Mouse (Mus musculus) hindbrain, embryonic 14.5 days (tissue): ENCODE data around the gene Plcl2. TPM values are rescaled to one million over a fixed set of nuclear protein-coding genes. Genes with fewer than 3 reads are reported as not detected.
"Not testable (repeated sequence)": the region's sequence is repeated elsewhere in the genome, so short reads cannot be mapped to it uniquely, and the experiment has no call there.

Experiments used
- ATAC-seq: fragments of 200-750 bp; cut with Nextera tagmentation; 2 replicates; pipeline ENCODE4 v1.8.0; 2017; ENCODE audit warnings: moderate number of reproducible peaks, mild to moderate bottlenecking, moderate TSS enrichment, moderate library complexity; ENCODE audit not compliant: low FRiP score
- DNase-seq: peaks from one replicate; pipeline ENCODE4 v3.0.0-alpha.2; 2015; ENCODE audit warnings: low spot score
- H3K27ac ChIP-seq: fragments of 300-500 bp; sonication (generic); 2 replicates; pipeline ENCODE4 v1.5.1; 2014; ENCODE audit warnings: mild to moderate bottlenecking, moderate library complexity
- H3K27me3 ChIP-seq: fragments of 300-500 bp; sonication (generic); 2 replicates; pipeline ENCODE4 v1.6.1; 2014; ENCODE audit warnings: mild to moderate bottlenecking, low read length, mixed read lengths; ENCODE audit not compliant: control insufficient read depth, insufficient read depth
- H3K36me3 ChIP-seq: fragments of 300-500 bp; sonication (generic); replicated peaks from 2 replicates; pipeline ENCODE4 v1.6.1; 2014; ENCODE audit not compliant: control insufficient read depth, insufficient read depth
- H3K4me1 ChIP-seq: fragments of 300-500 bp; sonication (generic); replicated peaks from 2 replicates; pipeline ENCODE4 v1.6.1; 2014; ENCODE audit warnings: antibody characterized with exemption, low read length, mixed read lengths; ENCODE audit not compliant: control insufficient read depth, insufficient read depth
- H3K4me2 ChIP-seq: fragments of 300-500 bp; sonication (generic); replicated peaks from 2 replicates; pipeline ENCODE4 v1.6.1; 2014; ENCODE audit warnings: mild to moderate bottlenecking, moderate library complexity
- H3K4me3 ChIP-seq: fragments of 300-500 bp; sonication (generic); replicated peaks from 2 replicates; pipeline ENCODE4 v1.5.1; 2014; ENCODE audit warnings: mild to moderate bottlenecking, low read length
- H3K9ac ChIP-seq: fragments of 300-500 bp; sonication (generic); 2 replicates; pipeline ENCODE4 v1.6.1; 2014
- H3K9me3 ChIP-seq: fragments of 300-500 bp; sonication (generic); 2 replicates; pipeline ENCODE4 v1.6.1; 2016; ENCODE audit warnings: low read length; ENCODE audit not compliant: control insufficient read depth
- WGBS: fragments of 180-500 bp; shearing (Covaris S2); extraction: QIAGEN DNeasy Blood & Tissue Kit; methylation state at CpG from one replicate; pipeline ENCODE4 v1.1.7; 2014; 5-methylcytosine and 5-hydroxymethylcytosine counted together
- polyA plus RNA-seq: library from polyadenylated mRNA; unstranded; fragments of >200 nt; fragmentation: Nextera tagmentation; extraction: Ambion mirVana; gene quantifications from 2 replicates; pipeline ENCODE4 v1.2.1, GENCODE M21; 2014

Gene Plcl2
- polyA plus RNA-seq, 1 experiment from 2014 or later, result 14.6 TPM

DNA sequence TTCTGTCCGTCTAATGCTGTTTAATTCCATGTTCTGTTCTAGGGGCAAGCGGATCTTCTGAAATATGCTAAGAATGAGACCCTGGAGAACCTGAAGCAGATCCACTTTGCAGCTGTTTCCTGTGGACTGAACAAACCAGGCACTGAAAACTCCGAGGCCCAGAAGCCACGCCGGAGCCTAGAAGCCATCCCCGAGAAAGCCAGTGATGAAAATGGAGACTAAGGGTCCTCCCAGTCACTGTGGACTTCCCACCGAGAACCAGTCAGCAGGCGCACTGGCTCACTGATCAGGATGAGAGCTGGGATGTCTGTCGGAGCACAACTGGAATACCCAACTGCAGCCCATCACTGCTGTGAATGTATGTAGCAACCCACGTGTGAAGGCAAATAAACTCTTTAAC, 178.5 kb downstream of the Plcl2 start:
- Histone ChIP-seq H3K27me3 (no peaks in the 10 kb centered on the region), H3K4me1 (no peaks in the 10 kb centered on the region), H3K9ac (no peak overlapping the region), H3K9me3 (no peaks in the 10 kb centered on the region), H3K36me3 (peaks cover 24% of the 10 kb centered on the region), H3K4me2 (no peak overlapping the region), H3K4me3 (no peak overlapping the region), H3K27ac (no peak overlapping the region)
- 77% methylated on average over 10 of the region's 10 CpGs for WGBS
- no peak for DNase-seq
- no peak for ATAC-seq

DNA sequence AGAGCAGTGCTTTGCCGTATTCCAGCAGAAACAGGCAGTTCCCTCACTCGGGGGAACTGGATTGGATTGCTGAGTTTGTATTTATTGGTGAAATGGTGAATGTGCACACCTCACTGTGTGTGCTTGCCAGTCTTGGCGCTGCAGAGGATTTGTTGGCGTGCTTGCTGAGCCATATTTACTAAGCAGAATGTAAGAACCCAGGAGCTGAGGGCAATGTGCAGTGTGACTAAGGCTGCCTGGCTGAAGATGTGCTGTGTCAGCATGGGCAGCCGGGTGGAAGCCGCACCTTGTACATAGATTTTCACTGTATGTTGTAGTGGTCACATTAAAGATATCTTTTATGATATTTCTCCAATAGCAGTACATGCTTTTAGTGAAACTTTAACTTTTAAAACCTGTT, 178.9 kb downstream of the Plcl2 start:
- WGBS, result 87% methylated on average over 6 of the region's 6 CpGs
- DNase-seq (no peak), ATAC-seq (no peak)
- H3K27ac ChIP-seq, result no peak overlapping the region
- H3K9me3 ChIP-seq, result no peaks in the 10 kb centered on the region
- no peak overlapping the region for H3K4me2 ChIP-seq
- H3K36me3 ChIP-seq, result peaks cover 24% of the 10 kb centered on the region
- H3K4me3 ChIP-seq, result no peak overlapping the region
- no peak overlapping the region for H3K9ac ChIP-seq
- H3K27me3 ChIP-seq, result no peaks in the 10 kb centered on the region
- H3K4me1 ChIP-seq, result no peaks in the 10 kb centered on the region

GRCm38 (mm10) chr17:50698410-50698809, 189.2 kb downstream of the Plcl2 start:
- 2% methylated on average over 39 of the region's 39 CpGs for WGBS
- Histone ChIP-seq H3K4me2 (peak overlapping the region; percentile 54), H3K4me3 (0 out of 2 replicates have a peak overlapping the region, but pooled peaks have one; percentile 4)
- not testable (repeated sequence) for H3K27me3 ChIP-seq, H3K9ac ChIP-seq, ATAC-seq, H3K27ac ChIP-seq, DNase-seq, H3K4me1 ChIP-seq, H3K9me3 ChIP-seq, H3K36me3 ChIP-seq

- DNase-seq, result peak; percentile 46
- no peak overlapping the region for H3K27ac ChIP-seq
Measured at GRCm38 (mm10) chr17:50710497-50711222, 201.5 kb downstream of the Plcl2 start.

GRCm38 (mm10) chr17:50717586-50717985, 208.4 kb downstream of the Plcl2 start:
- Histone ChIP-seq H3K36me3 (no peaks in the 10 kb centered on the region), H3K27ac (no peak overlapping the region), H3K9ac (no peak overlapping the region), H3K4me2 (no peak overlapping the region), H3K9me3 (peaks cover 9% of the 10 kb centered on the region; the same call in 1 of the 2 replicates), H3K4me3 (no peak overlapping the region), H3K4me1 (no peaks in the 10 kb centered on the region), H3K27me3 (no peaks in the 10 kb centered on the region)
- WGBS, result 83% methylated on average over 5 of the region's 5 CpGs
- DNase-seq (no peak), ATAC-seq (no peak)

More at GRCm38 (mm10) chr17:50710497-50711222, 201.5 kb downstream of the Plcl2 start:
- Histone ChIP-seq H3K9me3 (peaks cover 9% of the 10 kb centered on the region; the same call in 1 of the 2 replicates), H3K9ac (no peak overlapping the region), H3K4me1 (no peaks in the 10 kb centered on the region), H3K36me3 (no peaks in the 10 kb centered on the region), H3K27me3 (no peaks in the 10 kb centered on the region), H3K4me2 (no peak overlapping the region), H3K4me3 (no peak overlapping the region)
- ATAC-seq, result peak; percentile 79; the same call in 1 of the 2 replicates
- WGBS, result 43% methylated on average over 7 of the region's 7 CpGs

DNA sequence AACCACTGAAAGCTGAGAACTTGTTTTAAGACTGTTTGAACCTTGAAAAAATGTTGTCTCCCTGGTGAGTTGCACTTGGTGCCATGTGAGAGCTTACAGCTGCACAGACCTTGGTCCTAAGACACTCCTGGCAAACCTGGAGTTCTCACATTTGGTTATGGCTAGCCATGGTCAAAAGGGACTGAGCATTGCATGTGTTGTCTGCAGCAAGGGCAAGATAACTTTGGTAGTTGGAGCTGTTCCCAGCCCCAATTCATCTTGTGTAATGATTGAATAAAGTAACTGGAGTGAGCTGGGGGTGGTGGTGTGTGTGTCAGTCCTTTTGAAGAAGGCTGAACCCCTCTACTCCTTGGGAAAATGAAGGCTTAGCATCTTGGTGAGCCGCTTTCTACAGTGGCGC, 215.2 kb downstream of the Plcl2 start:
- DNase-seq, result no peak
- no peak overlapping the region for H3K4me3 ChIP-seq
- H3K4me2 ChIP-seq, result no peak overlapping the region
- no peaks in the 10 kb centered on the region for H3K9me3 ChIP-seq
- 46% methylated on average over 2 of the region's 2 CpGs for WGBS
- H3K27ac ChIP-seq, result no peak overlapping the region
- no peaks in the 10 kb centered on the region for H3K4me1 ChIP-seq
- no peaks in the 10 kb centered on the region for H3K36me3 ChIP-seq
- H3K9ac ChIP-seq, result no peak overlapping the region
- no peaks in the 10 kb centered on the region for H3K27me3 ChIP-seq
- no peak for ATAC-seq

GRCm38 (mm10) chr17:50726265-50726664, 217.1 kb downstream of the Plcl2 start:
- DNase-seq, result no peak
- H3K27me3 ChIP-seq, result no peaks in the 10 kb centered on the region
- no peak overlapping the region for H3K9ac ChIP-seq
- ATAC-seq, result no peak
- H3K4me3 ChIP-seq, result no peak overlapping the region
- H3K9me3 ChIP-seq, result no peaks in the 10 kb centered on the region
- H3K36me3 ChIP-seq, result no peaks in the 10 kb centered on the region
- H3K4me2 ChIP-seq, result no peak overlapping the region
- no peak overlapping the region for H3K27ac ChIP-seq
- H3K4me1 ChIP-seq, result no peaks in the 10 kb centered on the region
- WGBS, result 79% methylated on average over 2 of the region's 2 CpGs

DNA sequence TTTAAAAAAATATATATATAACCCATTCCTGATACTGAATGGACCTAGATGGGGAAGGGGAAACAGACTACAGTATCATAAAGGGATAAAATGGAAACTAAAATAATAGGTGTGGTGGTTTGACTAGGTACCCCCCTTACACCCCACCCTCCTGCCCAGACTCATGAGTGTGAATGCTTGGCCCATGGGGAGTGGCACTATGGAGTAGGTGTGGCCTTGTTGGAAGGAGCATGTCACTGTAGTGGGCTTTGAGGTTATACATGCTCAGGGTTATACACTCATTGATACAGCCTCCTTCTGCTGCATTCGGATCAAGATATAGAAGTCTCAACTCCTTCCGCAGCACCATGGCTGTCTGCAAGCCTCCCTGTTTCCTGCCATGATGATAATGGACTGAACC, 219.8 kb downstream of the Plcl2 start:
- no peak overlapping the region for H3K9ac ChIP-seq
- 92% methylated on average over 2 of the region's 2 CpGs for WGBS
- no peak overlapping the region for H3K27ac ChIP-seq
- DNase-seq (no peak), ATAC-seq (no peak)
- no peaks in the 10 kb centered on the region for H3K4me1 ChIP-seq
- H3K4me3 ChIP-seq, result no peak overlapping the region
- no peak overlapping the region for H3K4me2 ChIP-seq
- H3K27me3 ChIP-seq, result no peaks in the 10 kb centered on the region
- no peaks in the 10 kb centered on the region for H3K9me3 ChIP-seq
- no peaks in the 10 kb centered on the region for H3K36me3 ChIP-seq

GRCm38 (mm10) chr17:50729577-50729976, 220.4 kb downstream of the Plcl2 start:
- Histone ChIP-seq H3K9me3 (no peaks in the 10 kb centered on the region), H3K36me3 (0 out of 2 replicates have a peak, but pooled peaks cover under 1% of the 10 kb centered on the region), H3K27ac (no peak overlapping the region), H3K9ac (no peak overlapping the region), H3K27me3 (no peaks in the 10 kb centered on the region), H3K4me3 (no peak overlapping the region), H3K4me2 (no peak overlapping the region), H3K4me1 (no peaks in the 10 kb centered on the region)
- no peak for ATAC-seq
- no peak for DNase-seq
- 90% methylated on average over 6 of the region's 6 CpGs for WGBS
